Mouse (Mus musculus) embryo, embryonic 9.5 days (tissue): Measurements from ENCODE around the gene Cd52.

Source experiments
- DNase-seq: peaks from one replicate; pipeline ENCODE4 v3.0.0-alpha.2; 2017; ENCODE audit errors: extremely low spot score

Gene Cd52

GRCm38 (mm10) chr4:134052560-134052959 lies 42.3 kb downstream of the Cd52 start:
- DNase-seq = no peak

DNA sequence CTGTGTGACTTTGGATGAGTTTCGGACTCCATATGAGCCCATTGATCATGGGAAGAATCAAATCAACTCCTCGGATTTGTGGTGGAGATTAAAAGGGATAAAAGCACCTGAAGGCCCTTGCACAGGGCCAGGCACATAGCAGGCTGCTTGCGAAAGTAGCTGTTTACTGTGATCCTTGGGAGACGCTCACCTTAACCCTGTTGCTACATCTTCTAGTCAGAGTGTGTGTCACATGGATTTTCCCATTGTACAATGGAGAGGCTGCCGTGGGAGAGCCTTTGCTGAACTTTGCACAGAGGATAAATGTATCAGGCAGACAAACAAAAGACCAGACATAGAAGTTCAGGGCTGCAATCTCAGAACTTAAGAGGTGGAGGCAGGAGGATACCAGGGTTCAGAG lies 43.0 kb downstream of the Cd52 start:
- no peak for DNase-seq

- no peak for DNase-seq
These were observed 47.2 kb downstream of the Cd52 start for GRCm38 (mm10) chr4:134047648-134048047.

DNA sequence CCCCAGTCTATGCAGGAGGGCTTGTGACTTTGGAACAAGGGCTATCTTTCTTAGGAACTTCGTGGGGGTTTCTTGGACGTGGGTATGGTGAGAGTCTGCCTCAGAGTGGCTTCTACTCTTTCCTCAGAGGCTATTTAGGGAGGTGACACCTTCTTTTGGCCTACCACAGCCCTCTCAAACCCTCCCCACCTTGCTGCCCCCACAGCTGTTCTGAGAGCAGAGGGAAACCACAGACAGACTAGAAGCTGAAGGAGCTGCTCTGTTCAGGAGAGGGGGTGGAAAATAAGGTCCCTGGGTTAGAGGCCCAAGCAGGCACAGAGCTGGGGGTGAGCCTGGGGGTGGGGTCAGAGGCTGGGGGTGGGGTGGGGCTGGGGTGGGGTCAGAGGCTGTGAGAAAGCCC lies 51.8 kb downstream of the Cd52 start:
- DNase-seq = no peak

DNA sequence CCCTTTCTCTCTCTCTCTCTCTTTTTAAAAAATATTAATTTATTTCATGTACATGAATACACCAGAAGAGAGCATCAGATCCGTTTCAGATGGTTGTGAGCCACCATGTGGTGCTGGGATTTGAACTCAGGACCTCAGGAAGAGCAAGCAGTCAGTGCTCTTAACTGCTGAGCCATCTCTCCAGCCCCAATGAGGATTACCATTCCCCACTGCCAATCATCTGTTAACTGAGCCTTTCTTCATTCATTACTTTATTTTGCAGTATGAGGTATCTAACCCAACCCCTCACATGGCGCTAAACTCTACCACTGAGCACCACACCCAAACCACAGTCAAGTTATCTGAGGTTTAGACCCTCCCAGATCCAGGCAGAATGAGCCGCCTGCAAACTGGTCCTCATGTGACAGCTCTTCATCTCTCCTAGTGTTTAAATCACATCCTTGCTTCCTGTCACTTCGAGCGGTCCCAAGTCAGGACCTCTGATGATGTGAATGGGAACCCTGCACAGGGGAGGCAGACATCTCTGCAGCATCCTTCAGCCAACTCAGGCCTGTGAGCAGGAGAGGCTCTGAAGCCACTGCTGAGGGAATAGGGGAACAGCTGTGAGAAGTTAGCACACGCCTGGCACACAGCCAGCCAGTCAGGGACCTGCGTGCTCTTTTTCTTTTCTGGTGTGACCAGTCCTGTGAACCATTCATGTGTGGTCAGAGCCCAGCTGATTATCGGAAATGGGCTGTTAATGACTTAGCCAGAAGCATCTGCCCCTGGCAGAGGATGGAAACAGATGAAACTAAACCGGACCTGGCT lies 53.4 kb downstream of the Cd52 start:
- DNase-seq = no peak

GRCm38 (mm10) chr4:134035953-134036352 lies 58.9 kb downstream of the Cd52 start:
- DNase-seq = peak; percentile 81
